Mouse (Mus musculus): ENCODE results near the gene Clcn3.
"Not testable (repeated sequence)": the region's sequence is repeated elsewhere in the genome, so short reads cannot be mapped to it uniquely, and the experiment has no call there.

Clcn3 gene

DNA sequence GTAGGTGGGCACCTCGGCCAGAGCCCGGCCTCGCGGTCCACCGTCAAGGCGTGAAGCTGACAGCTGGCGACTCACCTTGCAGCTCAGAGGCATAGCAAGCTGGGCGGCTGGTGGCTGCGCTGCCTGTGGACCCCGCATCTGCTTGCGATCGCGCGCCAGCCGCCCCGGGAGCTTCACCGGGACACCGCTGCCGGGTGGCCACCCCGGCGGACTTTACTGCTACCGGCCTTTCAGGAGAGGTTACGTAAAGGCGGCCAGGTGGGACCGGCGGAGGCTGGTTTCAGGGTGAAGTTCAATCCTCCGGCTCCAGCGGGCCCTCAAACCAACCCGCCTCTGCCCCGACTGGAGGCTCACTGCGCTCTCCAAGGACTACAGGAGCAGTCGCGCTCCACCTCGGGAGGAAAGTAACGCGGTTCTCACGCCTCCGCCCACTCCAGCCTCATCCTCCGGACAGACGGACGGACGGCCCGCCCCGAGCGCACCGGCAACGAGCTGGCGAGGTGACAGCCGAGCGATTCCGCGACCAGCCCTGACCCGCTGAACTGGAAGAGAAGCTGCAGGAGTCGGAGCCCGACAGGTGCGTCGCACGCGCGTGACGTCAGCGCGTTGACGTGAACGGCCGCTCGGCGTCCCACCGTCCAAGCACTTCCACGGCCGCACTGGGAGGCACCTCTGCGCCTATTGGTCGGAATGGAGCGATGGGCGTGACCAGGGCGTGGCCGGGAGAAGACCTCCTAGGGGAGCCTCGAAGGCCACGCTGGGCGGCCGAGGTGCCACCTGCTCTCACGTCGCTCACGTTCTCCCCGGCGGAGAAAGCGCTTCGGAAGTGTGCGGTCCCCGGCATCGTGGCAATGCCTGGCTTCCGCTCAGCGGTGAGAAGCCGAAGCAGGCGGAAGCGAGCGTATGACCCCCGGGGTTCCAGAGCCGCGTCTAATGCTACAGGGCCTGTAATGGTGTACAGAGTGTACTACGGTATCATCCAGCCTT, at the start of gene Clcn3:
Gene Clcn3, minus strand, starts transcription at position 600 of the 987 bp plus-strand sequence.
- DNase-seq (ENCODE audit: low spot score): peak; percentile 88

DNA sequence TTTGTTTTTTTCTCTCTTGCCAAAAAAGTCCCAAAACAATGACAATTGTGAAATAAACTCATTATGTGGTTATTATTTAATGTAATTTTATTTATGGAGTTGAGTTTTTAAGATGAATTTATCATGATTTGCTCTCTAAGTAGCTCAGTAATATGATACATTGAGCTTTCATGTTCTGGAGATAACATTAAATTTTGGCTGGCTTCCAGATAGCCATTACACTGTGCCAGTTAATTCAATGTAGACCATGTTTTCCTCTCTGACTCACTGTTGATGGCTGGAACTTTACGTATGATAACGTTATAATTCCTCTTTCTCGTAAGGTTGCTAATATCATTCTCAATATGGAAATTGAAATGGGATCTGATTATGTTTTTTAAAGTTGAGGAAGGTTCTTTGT, 13.4 kb upstream of the Clcn3 start:
- no peak for DNase-seq (ENCODE audit: low spot score)

GRCm38 (mm10) chr8:60993639-60993986, 10.5 kb upstream of the Clcn3 start:
- DNase-seq (ENCODE audit: low spot score): peak; percentile 13

GRCm38 (mm10) chr8:60992910-60993638, 10.0 kb upstream of the Clcn3 start, which contains the start of gene Nek1:
Gene Nek1, plus strand, starts transcription at chr8:60993195.
- DNase-seq (ENCODE audit: low spot score): peak; percentile 91

DNA sequence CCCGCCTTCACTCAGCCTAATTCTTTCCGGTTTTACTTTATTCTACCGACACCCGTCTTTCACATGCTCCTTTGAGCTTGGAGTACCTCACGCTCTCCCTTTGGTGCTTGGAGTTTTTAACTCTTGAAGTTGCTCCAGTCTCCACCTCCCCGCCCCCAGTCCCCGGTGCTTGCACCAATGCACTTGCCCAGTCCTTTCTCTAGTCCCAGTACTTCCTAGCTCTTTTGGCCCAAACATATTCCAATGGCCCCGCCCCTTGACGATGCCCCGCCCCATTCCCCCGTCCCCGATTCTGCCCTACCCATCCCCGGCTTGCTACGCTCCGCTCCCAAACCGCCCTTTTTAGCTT, 9.4 kb upstream of the Clcn3 start:
- peak; percentile 45 for DNase-seq (ENCODE audit: low spot score)

- not testable (repeated sequence) for DNase-seq (ENCODE audit: low spot score)
Observed at GRCm38 (mm10) chr8:60984260-60985010, 1.3 kb upstream of the Clcn3 start.

DNA sequence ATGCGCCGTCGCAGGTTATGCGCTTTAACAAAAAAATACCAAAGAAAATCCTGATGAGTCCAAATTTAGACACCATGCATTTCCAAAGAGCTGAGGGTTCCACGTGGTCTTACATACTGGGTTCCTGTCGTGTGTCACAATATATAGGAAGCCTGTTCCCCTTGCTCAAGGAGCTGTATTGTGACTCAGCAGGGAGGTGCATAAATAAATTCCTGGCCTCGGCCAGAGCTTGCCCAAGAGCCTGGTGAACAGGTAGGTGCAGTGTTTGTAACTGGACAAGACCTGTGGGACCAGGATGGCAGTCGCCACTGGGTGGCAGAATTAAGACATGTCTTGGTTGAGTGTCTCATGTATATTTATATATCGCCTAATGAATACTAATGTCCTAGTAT, 584 bp upstream of the Clcn3 start:
- peak; percentile 50 for DNase-seq (ENCODE audit: low spot score)

DNA sequence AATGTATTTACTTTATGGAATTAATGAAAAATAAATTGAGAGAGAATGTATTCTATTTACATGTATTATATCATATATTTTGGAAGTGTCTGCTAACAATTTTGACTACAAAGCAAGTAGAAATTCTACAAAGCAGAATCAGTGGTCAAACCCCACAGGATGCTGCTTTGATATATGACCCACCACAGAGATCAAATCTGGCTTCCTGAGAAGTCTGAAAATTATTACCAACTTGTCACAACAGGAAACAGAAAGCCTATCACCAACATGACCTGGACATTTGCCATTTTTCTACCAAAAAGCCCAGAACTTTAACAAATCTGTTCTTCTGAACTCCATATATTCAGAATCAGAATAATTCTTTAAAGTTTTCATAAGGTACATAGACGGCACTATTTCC, 1.7 kb downstream of the Clcn3 start:
- DNase-seq (ENCODE audit: low spot score): no peak

DNA sequence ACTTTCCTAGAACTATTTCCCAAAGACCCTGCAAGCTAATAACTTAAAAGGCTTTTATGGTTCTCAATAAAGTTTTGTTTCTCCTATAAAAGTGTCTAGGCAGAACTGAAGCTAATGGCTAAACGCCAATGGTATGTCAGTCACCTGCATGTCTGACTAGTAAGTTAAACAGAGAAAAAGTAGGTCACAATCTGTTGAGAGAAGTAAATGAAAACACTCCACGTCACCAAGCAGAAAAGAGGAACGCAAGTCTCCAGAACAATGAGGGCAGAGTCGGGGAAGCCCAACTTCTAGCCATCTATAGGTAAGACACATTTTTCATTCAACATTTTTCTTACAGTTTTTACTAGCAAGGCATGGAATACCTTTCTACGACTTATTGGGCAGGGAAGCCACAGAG, 4.6 kb downstream of the Clcn3 start:
- no peak for DNase-seq (ENCODE audit: low spot score)

DNA sequence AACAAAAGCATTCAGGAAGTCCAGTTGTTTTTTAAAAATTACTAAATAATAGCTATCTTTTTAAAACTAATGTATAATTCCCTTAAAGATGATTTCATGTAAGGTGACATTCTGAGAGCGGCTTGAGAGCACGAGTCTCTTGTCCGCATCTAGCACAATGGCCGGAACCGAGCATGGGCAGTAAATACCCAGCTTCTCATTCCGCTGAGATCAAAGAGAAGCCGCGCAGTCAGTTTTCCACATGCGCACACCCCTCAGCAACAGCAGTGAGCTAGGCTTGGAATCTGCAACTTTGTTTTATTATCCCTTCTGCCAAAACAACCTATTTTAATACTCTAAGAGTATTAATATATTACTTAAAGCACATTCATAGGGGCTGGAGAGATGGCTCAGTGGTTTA, 6.3 kb downstream of the Clcn3 start:
- no peak for DNase-seq (ENCODE audit: low spot score)

DNA sequence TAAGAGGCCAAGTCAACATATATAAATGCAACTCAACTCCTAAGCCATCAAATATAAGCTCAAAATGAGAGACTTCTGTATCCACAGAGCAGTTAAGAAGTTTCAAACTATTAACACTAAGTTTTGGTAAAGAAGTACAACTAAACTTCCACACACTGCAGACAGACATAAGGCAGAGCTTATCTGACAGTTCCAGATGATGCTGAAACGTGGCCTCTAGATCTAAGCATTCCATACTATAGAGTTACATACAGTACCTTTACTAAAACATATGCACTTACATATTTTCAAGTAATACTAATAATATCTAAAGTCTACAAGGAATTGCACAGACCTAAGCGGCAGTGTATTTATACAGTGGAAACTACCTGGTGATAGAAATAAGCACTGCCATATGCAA, 8.3 kb downstream of the Clcn3 start:
- DNase-seq (ENCODE audit: low spot score): no peak

DNA sequence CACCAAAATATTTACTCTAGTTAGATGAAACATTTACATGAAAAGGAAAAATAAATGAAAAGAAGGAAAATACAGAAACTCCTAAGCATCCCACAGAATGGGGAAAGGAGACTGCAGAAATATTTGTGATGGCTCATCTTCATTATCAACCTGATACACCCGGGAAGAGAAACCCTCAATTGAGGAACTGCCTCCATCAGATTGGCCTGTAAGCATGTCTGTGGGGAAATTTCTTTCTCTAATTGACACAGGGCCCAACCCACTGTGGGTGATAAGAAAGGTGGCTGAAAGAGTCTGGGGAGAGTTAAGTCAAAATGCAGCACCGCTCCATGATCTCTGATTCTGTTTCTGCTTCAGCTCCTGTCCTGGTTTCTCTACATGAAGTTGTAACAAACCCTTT, 9.7 kb downstream of the Clcn3 start:
- DNase-seq (ENCODE audit: low spot score): no peak

GRCm38 (mm10) chr8:60971808-60972207, 11.3 kb downstream of the Clcn3 start:
- no peak for DNase-seq (ENCODE audit: low spot score)

- DNase-seq (ENCODE audit: low spot score): no peak
Observed at GRCm38 (mm10) chr8:60969091-60969490, 14.0 kb downstream of the Clcn3 start.

DNA sequence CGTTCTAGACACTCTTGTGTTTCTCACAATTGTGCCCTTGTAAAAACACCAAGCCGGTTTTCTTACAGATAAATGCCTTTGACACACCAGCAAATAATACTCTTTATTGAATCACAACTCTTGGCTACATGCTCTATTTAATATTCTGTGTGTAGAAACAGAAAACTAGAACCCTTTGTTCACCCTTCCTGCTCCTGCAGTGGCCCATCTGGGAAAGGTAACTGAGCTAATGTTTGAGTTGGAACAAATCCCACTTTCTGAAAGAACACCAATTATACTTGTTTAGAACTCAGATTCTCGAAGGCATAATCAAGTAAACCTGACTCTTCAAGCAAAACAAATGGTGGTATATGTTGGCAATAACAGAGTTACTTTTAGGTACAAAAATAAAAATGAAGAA, 17.4 kb downstream of the Clcn3 start:
- no peak for DNase-seq (ENCODE audit: low spot score)

GRCm38 (mm10) chr8:60965306-60965705, 17.8 kb downstream of the Clcn3 start:
- no peak for DNase-seq (ENCODE audit: low spot score)

- no peak for DNase-seq (ENCODE audit: low spot score)
Observed at GRCm38 (mm10) chr8:60964518-60964917, 18.6 kb downstream of the Clcn3 start.

- DNase-seq (ENCODE audit: low spot score): no peak
Observed at GRCm38 (mm10) chr8:60963931-60964330, 19.2 kb downstream of the Clcn3 start.

GRCm38 (mm10) chr8:60962763-60963162, 20.3 kb downstream of the Clcn3 start:
- no peak for DNase-seq (ENCODE audit: low spot score)

- no peak for DNase-seq (ENCODE audit: low spot score)
Observed at GRCm38 (mm10) chr8:60956847-60957246, 26.3 kb downstream of the Clcn3 start.

DNA sequence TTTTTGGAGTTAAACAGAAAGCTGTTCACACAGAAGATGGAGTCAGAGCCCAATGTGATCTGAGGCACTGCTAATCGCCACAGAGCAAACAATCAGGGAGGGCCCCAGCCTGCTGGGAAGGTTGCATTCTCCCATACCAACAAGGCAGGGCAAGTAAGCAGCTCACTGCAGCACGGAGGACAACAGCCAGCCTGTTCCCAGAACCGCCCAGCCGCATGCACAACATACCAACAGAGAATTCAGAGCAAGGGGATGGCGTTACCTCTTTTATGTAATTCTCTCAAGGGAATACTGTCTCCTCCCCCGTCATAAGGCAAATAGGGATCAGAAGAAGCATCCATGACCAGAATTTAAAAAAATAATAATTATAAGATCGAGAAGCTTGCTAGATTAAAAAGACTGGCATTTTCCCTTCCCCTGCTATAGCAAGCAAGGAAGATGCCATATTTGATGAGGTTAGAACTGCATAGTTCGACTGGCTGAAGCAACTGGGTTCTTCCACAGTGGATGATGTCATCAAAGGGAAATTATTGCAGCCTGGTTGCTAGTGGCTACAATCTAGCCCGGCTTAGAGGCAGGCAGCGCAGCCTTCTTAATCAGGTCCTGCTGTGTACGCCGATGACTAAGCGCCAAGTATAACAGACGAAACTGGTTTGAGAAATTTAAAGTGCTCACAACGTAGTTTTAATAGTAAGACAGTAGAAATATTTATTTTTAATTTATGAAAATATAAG, 28.7 kb downstream of the Clcn3 start:
- peak; percentile 73 for DNase-seq (ENCODE audit: low spot score)

DNA sequence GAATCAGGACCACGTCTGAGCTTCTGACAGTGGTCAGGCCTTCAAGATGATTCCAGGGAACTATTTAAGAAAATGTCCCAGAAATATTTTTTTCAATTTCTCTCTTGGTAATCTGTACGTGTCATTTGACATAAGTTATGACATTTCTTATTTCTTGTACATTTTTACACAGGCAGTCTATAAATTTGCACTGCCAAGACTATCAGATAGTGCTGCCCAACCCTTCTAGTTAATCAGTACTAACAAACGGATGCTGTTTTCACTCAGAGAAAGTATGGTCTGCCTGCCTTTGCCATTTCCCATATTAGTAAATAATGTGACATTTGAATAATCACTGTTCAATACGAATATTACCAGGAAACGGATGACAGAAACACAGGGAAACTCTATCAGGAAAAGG, 30.3 kb downstream of the Clcn3 start:
- DNase-seq (ENCODE audit: low spot score): no peak

Measured in layer of hippocampus, adult 9-10 months (tissue).